Mouse (Mus musculus): ENCODE measurements around the gene Lipc.

Gene Lipc

GRCm38 (mm10) chr9:70911163-70911562, 40.9 kb downstream of the Lipc start:
- no peak for DNase-seq

- no peak for DNase-seq
Measured at GRCm38 (mm10) chr9:70910351-70910750, 41.7 kb downstream of the Lipc start.

GRCm38 (mm10) chr9:70902821-70903730, 49.0 kb downstream of the Lipc start:
- DNase-seq, result no peak

- no peak for DNase-seq
Measured at GRCm38 (mm10) chr9:70894201-70894600, 57.8 kb downstream of the Lipc start.

GRCm38 (mm10) chr9:70893526-70893925, 58.5 kb downstream of the Lipc start:
- no peak for DNase-seq

GRCm38 (mm10) chr9:70892627-70893026, 59.4 kb downstream of the Lipc start:
- DNase-seq, result no peak

- peak; percentile 32 to 34 for DNase-seq
Measured at GRCm38 (mm10) chr9:70891431-70892133, 60.4 kb downstream of the Lipc start.

- DNase-seq, result no peak
Measured at GRCm38 (mm10) chr9:70890736-70891135, 61.3 kb downstream of the Lipc start.

- DNase-seq, result no peak
Measured at GRCm38 (mm10) chr9:70888969-70889368, 63.1 kb downstream of the Lipc start.

GRCm38 (mm10) chr9:70888556-70888955, 63.5 kb downstream of the Lipc start:
- DNase-seq, result no peak

GRCm38 (mm10) chr9:70881982-70882381, 70.0 kb downstream of the Lipc start:
- no peak for DNase-seq

GRCm38 (mm10) chr9:70878823-70879222, 73.2 kb downstream of the Lipc start:
- peak in 1 of 2 experiments; percentile 14 for DNase-seq

GRCm38 (mm10) chr9:70878157-70878556, 73.9 kb downstream of the Lipc start:
- DNase-seq, result no peak

- DNase-seq, result no peak
Measured at GRCm38 (mm10) chr9:70875490-70875889, 76.5 kb downstream of the Lipc start.

- DNase-seq, result no peak
Measured at GRCm38 (mm10) chr9:70875059-70875458, 77.0 kb downstream of the Lipc start.

GRCm38 (mm10) chr9:70872675-70873074, 79.4 kb downstream of the Lipc start:
- DNase-seq, result no peak

- DNase-seq, result no peak
Measured at GRCm38 (mm10) chr9:70870326-70870725, 81.7 kb downstream of the Lipc start.

GRCm38 (mm10) chr9:70869169-70869873, 82.7 kb downstream of the Lipc start:
- DNase-seq, result no peak

- no peak for DNase-seq
Measured at GRCm38 (mm10) chr9:70867381-70867780, 84.6 kb downstream of the Lipc start.

- no peak for DNase-seq
Measured at GRCm38 (mm10) chr9:70864039-70864438, 88.0 kb downstream of the Lipc start.

GRCm38 (mm10) chr9:70863299-70863698, 88.7 kb downstream of the Lipc start:
- no peak for DNase-seq

GRCm38 (mm10) chr9:70859233-70859632, 92.8 kb downstream of the Lipc start:
- DNase-seq, result no peak

GRCm38 (mm10) chr9:70855868-70856267, 96.2 kb downstream of the Lipc start:
- DNase-seq, result no peak

All from thymus, postnatal 36 days (tissue).